Mouse (Mus musculus): ENCODE results near the gene Yy1. TPM values are rescaled to one million over a fixed set of nuclear protein-coding genes. Genes with fewer than 3 reads are reported as not detected.

Yy1 gene
- polyA plus RNA-seq, 1 experiment from 2014 or later = 11.7 TPM

- Histone ChIP-seq H3K9ac (no peak overlapping the region), H3K27me3 (replicated peaks) (no peaks in the 10 kb centered on the region), H3K9me3 (no peaks in the 10 kb centered on the region), H3K4me2 (no peak overlapping the region), H3K27ac (replicated peaks) (no peak overlapping the region), H3K4me1 (0 out of 2 replicates have a peak, but pooled peaks cover 3% of the 10 kb centered on the region), H3K4me3 (no peak overlapping the region), H3K36me3 (peaks cover 23% of the 10 kb centered on the region)
- 90% methylated on average over 6 of the region's 6 CpGs for WGBS
- no peak for ATAC-seq (ENCODE audit: extremely low read depth, insufficient number of reproducible peaks, low FRiP score, low TSS enrichment)
These were observed 34.9 kb downstream of the Yy1 start for GRCm38 (mm10) chr12:108827641-108828040.

- no peak overlapping the region for H3K27ac ChIP-seq (replicated peaks)
- H3K9me3 ChIP-seq = no peaks in the 10 kb centered on the region
- ATAC-seq (ENCODE audit: extremely low read depth, insufficient number of reproducible peaks, low FRiP score, low TSS enrichment) = no peak
- WGBS = 79% methylated on average over 5 of the region's 5 CpGs
- H3K4me2 ChIP-seq = no peak overlapping the region
- no peaks in the 10 kb centered on the region for H3K27me3 ChIP-seq (replicated peaks)
- H3K4me3 ChIP-seq = no peak overlapping the region
- no peak overlapping the region for H3K9ac ChIP-seq
- H3K4me1 ChIP-seq = peaks cover 7% of the 10 kb centered on the region
- peaks cover 23% of the 10 kb centered on the region for H3K36me3 ChIP-seq
These were observed 36.9 kb downstream of the Yy1 start for GRCm38 (mm10) chr12:108829636-108830035.

- peaks cover 23% of the 10 kb centered on the region for H3K36me3 ChIP-seq
- peaks cover 14% of the 10 kb centered on the region for H3K4me1 ChIP-seq
- no peak overlapping the region for H3K27ac ChIP-seq (replicated peaks)
- WGBS = 76% methylated on average over 6 of the region's 6 CpGs
- H3K4me3 ChIP-seq = no peak overlapping the region
- no peaks in the 10 kb centered on the region for H3K9me3 ChIP-seq
- H3K9ac ChIP-seq = no peak overlapping the region
- no peak overlapping the region for H3K4me2 ChIP-seq
- no peaks in the 10 kb centered on the region for H3K27me3 ChIP-seq (replicated peaks)
- no peak for ATAC-seq (ENCODE audit: extremely low read depth, insufficient number of reproducible peaks, low FRiP score, low TSS enrichment)
These were observed 37.6 kb downstream of the Yy1 start for GRCm38 (mm10) chr12:108830358-108830757.

GRCm38 (mm10) chr12:108831966-108832643 lies 39.3 kb downstream of the Yy1 start:
- Histone ChIP-seq H3K27ac (replicated peaks) (no peak overlapping the region), H3K27me3 (replicated peaks) (no peaks in the 10 kb centered on the region), H3K4me2 (no peak overlapping the region), H3K9me3 (no peaks in the 10 kb centered on the region), H3K9ac (no peak overlapping the region), H3K4me3 (no peak overlapping the region), H3K36me3 (peaks cover 11% of the 10 kb centered on the region), H3K4me1 (peaks cover 25% of the 10 kb centered on the region)
- WGBS = 70% methylated on average over 9 of the region's 9 CpGs
- no peak for ATAC-seq (ENCODE audit: extremely low read depth, insufficient number of reproducible peaks, low FRiP score, low TSS enrichment)

GRCm38 (mm10) chr12:108832851-108833250 lies 40.1 kb downstream of the Yy1 start:
- no peak overlapping the region for H3K4me3 ChIP-seq
- H3K36me3 ChIP-seq = peaks cover 4% of the 10 kb centered on the region; the same call in 1 of the 2 replicates
- WGBS = 77% methylated on average over 8 of the region's 8 CpGs
- no peak overlapping the region for H3K9ac ChIP-seq
- no peaks in the 10 kb centered on the region for H3K9me3 ChIP-seq
- H3K4me1 ChIP-seq = peaks cover 32% of the 10 kb centered on the region
- H3K27me3 ChIP-seq (replicated peaks) = no peaks in the 10 kb centered on the region
- no peak for ATAC-seq (ENCODE audit: extremely low read depth, insufficient number of reproducible peaks, low FRiP score, low TSS enrichment)
- H3K27ac ChIP-seq (replicated peaks) = no peak overlapping the region
- no peak overlapping the region for H3K4me2 ChIP-seq

- H3K36me3 ChIP-seq = peaks cover 4% of the 10 kb centered on the region
- H3K27me3 ChIP-seq (replicated peaks) = no peaks in the 10 kb centered on the region
- no peak for ATAC-seq (ENCODE audit: extremely low read depth, insufficient number of reproducible peaks, low FRiP score, low TSS enrichment)
- H3K4me1 ChIP-seq = peaks cover 38% of the 10 kb centered on the region
- no peak overlapping the region for H3K9ac ChIP-seq
- no peak overlapping the region for H3K4me2 ChIP-seq
- no peaks in the 10 kb centered on the region for H3K9me3 ChIP-seq
- WGBS = 81% methylated on average over 3 of the region's 3 CpGs
- no peak overlapping the region for H3K27ac ChIP-seq (replicated peaks)
- no peak overlapping the region for H3K4me3 ChIP-seq
These were observed 40.6 kb downstream of the Yy1 start for GRCm38 (mm10) chr12:108833408-108833807.

- Histone ChIP-seq H3K9me3 (no peaks in the 10 kb centered on the region), H3K27ac (replicated peaks) (no peak overlapping the region), H3K4me3 (no peak overlapping the region), H3K27me3 (replicated peaks) (no peaks in the 10 kb centered on the region), H3K9ac (0 out of 2 replicates have a peak overlapping the region, but pooled peaks have one; percentile 85), H3K4me2 (peak overlapping the region; percentile 97), H3K36me3 (peaks cover 6% of the 10 kb centered on the region), H3K4me1 (peaks cover 38% of the 10 kb centered on the region)
- 81% methylated on average over 3 of the region's 3 CpGs for WGBS
- no peak for ATAC-seq (ENCODE audit: extremely low read depth, insufficient number of reproducible peaks, low FRiP score, low TSS enrichment)
These were observed 41.6 kb downstream of the Yy1 start for GRCm38 (mm10) chr12:108834337-108834736.

GRCm38 (mm10) chr12:108834786-108835185 lies 42.0 kb downstream of the Yy1 start:
- Histone ChIP-seq H3K9me3 (no peaks in the 10 kb centered on the region), H3K4me1 (peaks cover 38% of the 10 kb centered on the region), H3K4me3 (peak overlapping the region; percentile 78), H3K4me2 (peak overlapping the region; percentile 97), H3K27me3 (replicated peaks) (no peaks in the 10 kb centered on the region), H3K27ac (replicated peaks) (no peak overlapping the region), H3K36me3 (peaks cover 10% of the 10 kb centered on the region), H3K9ac (peak overlapping the region; percentile 85)
- no peak for ATAC-seq (ENCODE audit: extremely low read depth, insufficient number of reproducible peaks, low FRiP score, low TSS enrichment)
- WGBS = 39% methylated on average over 5 of the region's 5 CpGs

- WGBS = 2% methylated on average over 51 of the region's 51 CpGs
- no peak for ATAC-seq (ENCODE audit: extremely low read depth, insufficient number of reproducible peaks, low FRiP score, low TSS enrichment)
- Histone ChIP-seq H3K27ac (replicated peaks) (peak overlapping the region; percentile 37; the same call in 1 of the 2 replicates), H3K27me3 (replicated peaks) (no peaks in the 10 kb centered on the region), H3K4me2 (peak overlapping the region; percentile 97), H3K9me3 (no peaks in the 10 kb centered on the region), H3K4me1 (peaks cover 38% of the 10 kb centered on the region), H3K9ac (peak overlapping the region; percentile 85), H3K4me3 (peak overlapping the region; percentile 78), H3K36me3 (peaks cover 13% of the 10 kb centered on the region)
These were observed 42.6 kb downstream of the Yy1 start for GRCm38 (mm10) chr12:108835208-108835839.

- no peaks in the 10 kb centered on the region for H3K27me3 ChIP-seq (replicated peaks)
- peak within 1 kb of the TSS; percentile 89 for H3K27ac ChIP-seq (replicated peaks)
- H3K4me2 ChIP-seq = peak within 1 kb of the TSS; percentile 97
- no peaks in the 10 kb centered on the region for H3K9me3 ChIP-seq
- H3K4me3 ChIP-seq = peak within 1 kb of the TSS; percentile 78
- H3K36me3 ChIP-seq = peaks cover 18% of the 10 kb centered on the region
- H3K4me1 ChIP-seq = peaks cover 38% of the 10 kb centered on the region
- peak; percentile 97 for ATAC-seq (ENCODE audit: extremely low read depth, insufficient number of reproducible peaks, low FRiP score, low TSS enrichment)
- WGBS = under 1% methylated on average over 49 of the region's 53 CpGs
- peak within 1 kb of the TSS; percentile 90 for H3K9ac ChIP-seq
These were observed 43.2 kb downstream of the Yy1 start, which contains the start of the genes Slc25a29 and Slc25a47 for GRCm38 (mm10) chr12:108835840-108836409. Gene Slc25a29 (minus strand): TSS chr12:108835883. Gene Slc25a47 (plus strand): TSS chr12:108836046.

- 49% methylated on average over 7 of the region's 7 CpGs for WGBS
These were observed 43.9 kb downstream of the Yy1 start for GRCm38 (mm10) chr12:108836722-108837121.

More at GRCm38 (mm10) chr12:108836722-108837121, 43.9 kb downstream of the Yy1 start:
- Histone ChIP-seq H3K4me3 (peak overlapping the region; percentile 78), H3K4me2 (peak overlapping the region; percentile 97), H3K36me3 (peaks cover 26% of the 10 kb centered on the region), H3K9me3 (no peaks in the 10 kb centered on the region), H3K27ac (replicated peaks) (peak overlapping the region; percentile 89; the same call in 1 of the 2 replicates), H3K27me3 (replicated peaks) (no peaks in the 10 kb centered on the region), H3K4me1 (peaks cover 38% of the 10 kb centered on the region), H3K9ac (peak overlapping the region; percentile 90)
- no peak for ATAC-seq (ENCODE audit: extremely low read depth, insufficient number of reproducible peaks, low FRiP score, low TSS enrichment)

All from heart, embryonic 13.5 days (tissue).